Mouse (Mus musculus) CD4-positive, CD25-positive, alpha-beta regulatory T cell, adult 9 weeks (primary cell): Measurements from ENCODE around the gene Moxd2. TPM values are rescaled to one million over a fixed set of nuclear protein-coding genes. Genes with fewer than 3 reads are reported as not detected.

ENCODE experiments used
- polyA plus RNA-seq: library from polyadenylated mRNA; unstranded; fragments of 100-300 nt; shearing (Covaris generic); gene quantifications from one replicate; pipeline ENCODE4 v1.2.1, GENCODE M21; 2017

The Moxd2 gene
- polyA plus RNA-seq = 0.15 TPM

GRCm38 (mm10) chr6:40887394-40887793 lies at the start of gene Moxd2:
Gene Moxd2 (minus strand): TSS chr6:40887494.

DNA sequence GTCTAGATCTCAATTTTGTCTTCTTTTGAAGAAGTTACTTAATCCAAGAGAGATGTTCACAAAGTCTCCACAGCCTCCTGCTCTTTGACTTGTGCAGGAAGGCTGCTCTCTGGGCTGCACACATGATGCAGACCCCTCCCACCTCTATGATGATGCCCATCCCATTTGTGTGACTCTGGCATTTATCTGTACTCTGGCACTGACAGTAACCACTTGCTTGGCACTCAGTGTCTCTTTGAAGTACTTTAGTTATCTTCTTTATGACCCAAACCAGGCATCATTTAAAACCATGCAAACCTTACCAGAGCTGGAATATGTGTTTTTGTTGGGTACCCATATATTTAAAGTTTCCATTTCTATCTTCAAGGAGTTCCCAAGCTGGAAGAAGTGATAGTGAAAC lies 13.0 kb upstream of the Moxd2 start, which contains the start of gene Prss58:
Gene Prss58 (minus strand): TSS at position 101 of the 400 bp plus-strand sequence.

Other genes starting within 250 kb of the Moxd2 start
- gene Prss58, start 12.9 kb upstream of the Moxd2 start, polyA plus RNA-seq = not detected
- gene 1700074P13Rik, start 53.1 kb upstream of the Moxd2 start, polyA plus RNA-seq = not detected
- gene Gm4744, start 64.4 kb upstream of the Moxd2 start, polyA plus RNA-seq = not detected
- gene 1810009J06Rik, start 77.3 kb upstream of the Moxd2 start, polyA plus RNA-seq = not detected
- gene Gm2663, start 112.0 kb upstream of the Moxd2 start, polyA plus RNA-seq = 4.4 TPM
- gene 2210010C04Rik, start 148.0 kb upstream of the Moxd2 start, polyA plus RNA-seq = not detected